Mouse (Mus musculus): ENCODE measurements around the gene 1700029I15Rik.
"Not testable (repeated sequence)": the region's sequence is repeated elsewhere in the genome, so short reads cannot be mapped to it uniquely, and the experiment has no call there.

1700029I15Rik gene

GRCm38 (mm10) chr2:92391703-92392317 lies 9.5 kb downstream of the 1700029I15Rik start:
- no peak for DNase-seq (ENCODE audit: low read depth, low spot score)

- DNase-seq (ENCODE audit: low read depth, low spot score) = peak; percentile 87
Measured at GRCm38 (mm10) chr2:92392318-92393264, 10.3 kb downstream of the 1700029I15Rik start.

GRCm38 (mm10) chr2:92395535-92395934 lies 13.2 kb downstream of the 1700029I15Rik start:
- no peak for DNase-seq (ENCODE audit: low read depth, low spot score)

GRCm38 (mm10) chr2:92397436-92397835 lies 15.1 kb downstream of the 1700029I15Rik start:
- no peak for DNase-seq (ENCODE audit: low read depth, low spot score)

- not testable (repeated sequence) for DNase-seq (ENCODE audit: low read depth, low spot score)
Measured at GRCm38 (mm10) chr2:92399877-92400276, 17.5 kb downstream of the 1700029I15Rik start.

GRCm38 (mm10) chr2:92400682-92401081 lies 18.3 kb downstream of the 1700029I15Rik start:
- DNase-seq (ENCODE audit: low read depth, low spot score) = no peak

GRCm38 (mm10) chr2:92401091-92401561 lies 18.8 kb downstream of the 1700029I15Rik start, which contains the start of gene Mapk8ip1:
Gene Mapk8ip1 (minus strand): TSS chr2:92401263.
- DNase-seq (ENCODE audit: low read depth, low spot score) = peak; percentile 29

- no peak for DNase-seq (ENCODE audit: low read depth, low spot score)
Measured at GRCm38 (mm10) chr2:92402591-92403326, 20.4 kb downstream of the 1700029I15Rik start.

- DNase-seq (ENCODE audit: low read depth, low spot score) = no peak
Measured at GRCm38 (mm10) chr2:92403776-92404319, 21.5 kb downstream of the 1700029I15Rik start.

- DNase-seq (ENCODE audit: low read depth, low spot score) = no peak
Measured at GRCm38 (mm10) chr2:92404737-92405136, 22.4 kb downstream of the 1700029I15Rik start.

GRCm38 (mm10) chr2:92405687-92406086 lies 23.3 kb downstream of the 1700029I15Rik start:
- DNase-seq (ENCODE audit: low read depth, low spot score) = no peak

- DNase-seq (ENCODE audit: low read depth, low spot score) = no peak
Measured at GRCm38 (mm10) chr2:92408309-92409045, 26.1 kb downstream of the 1700029I15Rik start.

- DNase-seq (ENCODE audit: low read depth, low spot score) = no peak
Measured at GRCm38 (mm10) chr2:92411705-92412104, 29.4 kb downstream of the 1700029I15Rik start.

GRCm38 (mm10) chr2:92421723-92422387 lies 39.5 kb downstream of the 1700029I15Rik start:
- DNase-seq (ENCODE audit: low read depth, low spot score) = no peak

- no peak for DNase-seq (ENCODE audit: low read depth, low spot score)
Measured at GRCm38 (mm10) chr2:92422388-92423135, 40.2 kb downstream of the 1700029I15Rik start.

GRCm38 (mm10) chr2:92423156-92423555 lies 40.8 kb downstream of the 1700029I15Rik start:
- no peak for DNase-seq (ENCODE audit: low read depth, low spot score)

- no peak for DNase-seq (ENCODE audit: low read depth, low spot score)
Measured at GRCm38 (mm10) chr2:92423702-92424461, 41.5 kb downstream of the 1700029I15Rik start.

GRCm38 (mm10) chr2:92424462-92425308 lies 42.3 kb downstream of the 1700029I15Rik start:
- no peak for DNase-seq (ENCODE audit: low read depth, low spot score)

Data from forelimb bud, embryonic 11.5 days (tissue).